Mouse (Mus musculus): ENCODE results near the gene Adnp.

GRCm38 (mm10) chr2:168158911-168159711 lies 47.8 kb downstream of the Adnp start:
- TF ChIP-seq CTCF (IDR thresholded peaks at IDR 0.05; ENCODE audit: borderline replicate concordance, insufficient read depth, low read depth, low read length) = no peak
- TF ChIP-seq POLR2A (IDR thresholded peaks at IDR 0.05; ENCODE audit: borderline replicate concordance, insufficient read depth, low read length) = no peak

Measured in cerebellum, adult 2 months (tissue).